Mouse (Mus musculus): ENCODE results near the gene Myo9a.

DNA sequence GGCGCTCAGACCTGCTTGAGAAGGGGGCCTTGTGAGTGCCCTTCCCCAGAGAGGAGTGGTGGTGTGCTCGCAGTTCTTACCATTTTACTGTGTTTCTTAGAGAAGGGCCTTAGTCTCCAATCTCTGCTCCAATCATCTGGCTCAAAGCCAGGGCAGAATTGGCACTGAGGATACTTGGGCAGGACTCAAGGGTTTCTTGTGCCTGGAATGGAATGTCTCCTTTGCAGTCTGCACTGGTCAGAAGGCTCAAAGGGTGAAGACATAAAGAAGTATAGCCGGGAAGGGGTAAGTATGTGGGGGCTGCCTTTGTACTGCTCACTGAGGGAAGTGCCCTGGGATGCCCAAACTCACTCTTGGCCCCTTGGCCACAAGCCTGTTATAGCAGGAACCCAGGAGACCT lies 41.5 kb upstream of the Myo9a start:
- TF ChIP-seq CTCF (IDR thresholded peaks at IDR 0.05; ENCODE audit: extremely low read depth, insufficient read length, insufficient replicate concordance, low read depth, low read length) (no peak), POLR2A (IDR thresholded peaks at IDR 0.05; ENCODE audit: low read depth, low read length) (no peak)

Data from small intestine, adult 2 months (tissue).